Mouse (Mus musculus) forebrain, embryonic 14.5 days (tissue): ENCODE measurements around the gene Pigm. TPM values are rescaled to one million over a fixed set of nuclear protein-coding genes. Genes with fewer than 3 reads are reported as not detected.

ENCODE experiments used
- ATAC-seq: fragments of 200-750 bp; cut with Nextera tagmentation; 2 replicates; pipeline ENCODE4 v1.8.0; 2017; ENCODE audit warnings: mild to moderate bottlenecking, moderate library complexity
- DNase-seq: peaks from one replicate; pipeline ENCODE4 v3.0.0-alpha.2; 2015; ENCODE audit warnings: low spot score
- H3K27ac ChIP-seq: fragments of 300-500 bp; sonication (generic); 2 replicates; pipeline ENCODE4 v1.5.1; 2014; ENCODE audit warnings: low read depth, mild to moderate bottlenecking, control low read depth, low read length, moderate library complexity
- H3K27me3 ChIP-seq: fragments of 300-500 bp; sonication (generic); replicated peaks from 2 replicates; pipeline ENCODE4 v1.6.1; 2014; ENCODE audit warnings: low read length, control low read depth, mixed read lengths; ENCODE audit not compliant: control insufficient read depth, insufficient read depth
- H3K36me3 ChIP-seq: fragments of 300-500 bp; sonication (generic); 2 replicates; pipeline ENCODE4 v1.6.1; 2014; ENCODE audit warnings: low read length, control low read depth; ENCODE audit not compliant: control insufficient read depth, insufficient read depth
- H3K4me1 ChIP-seq: fragments of 300-500 bp; sonication (generic); 2 replicates; pipeline ENCODE4 v1.6.1; 2014; ENCODE audit warnings: antibody characterized with exemption, low read length, control low read depth; ENCODE audit not compliant: control insufficient read depth, insufficient read depth
- H3K4me2 ChIP-seq: fragments of 300-500 bp; sonication (generic); 2 replicates; pipeline ENCODE4 v1.6.1; 2014; ENCODE audit warnings: mild to moderate bottlenecking, control low read depth, low read length
- H3K4me3 ChIP-seq: fragments of 300-500 bp; sonication (generic); 2 replicates; pipeline ENCODE4 v1.5.1; 2014; ENCODE audit warnings: low read depth, low read length, control low read depth
- H3K9ac ChIP-seq: fragments of 300-500 bp; sonication (generic); 2 replicates; pipeline ENCODE4 v1.6.1; 2014; ENCODE audit warnings: mild to moderate bottlenecking, low read length, control low read depth, moderate library complexity
- H3K9me3 ChIP-seq: fragments of 300-500 bp; sonication (generic); replicated peaks from 2 replicates; pipeline ENCODE4 v1.6.1; 2016; ENCODE audit warnings: low read length, control low read depth, mixed read lengths; ENCODE audit not compliant: control insufficient read depth
- WGBS: fragments of 180-500 bp; shearing (Covaris S2); extraction: QIAGEN DNeasy Blood & Tissue Kit; methylation state at CpG from one replicate; pipeline ENCODE4 v1.1.7; 2014; 5-methylcytosine and 5-hydroxymethylcytosine counted together
- polyA plus RNA-seq: library from polyadenylated mRNA; unstranded; fragments of >200 nt; fragmentation: Nextera tagmentation; extraction: Ambion mirVana; gene quantifications from 2 replicates; pipeline ENCODE4 v1.2.1, GENCODE M21; 2014

Pigm gene
- polyA plus RNA-seq, 1 experiment from 2014 or later, result 5.1 TPM

GRCm38 (mm10) chr1:172368768-172369418 is 7.5 kb upstream of the Pigm start:
- Histone ChIP-seq H3K27ac (no peak overlapping the region), H3K27me3 (no peaks in the 10 kb centered on the region), H3K4me1 (no peaks in the 10 kb centered on the region), H3K9me3 (no peaks in the 10 kb centered on the region), H3K36me3 (peaks cover 11% of the 10 kb centered on the region; the same call in 1 of the 2 replicates), H3K4me2 (no peak overlapping the region; the same call in 1 of the 2 replicates), H3K9ac (no peak overlapping the region), H3K4me3 (no peak overlapping the region)
- DNase-seq (peak; percentile 72), ATAC-seq (peak; percentile 60)
- 35% methylated on average over 23 of the region's 23 CpGs for WGBS

DNA sequence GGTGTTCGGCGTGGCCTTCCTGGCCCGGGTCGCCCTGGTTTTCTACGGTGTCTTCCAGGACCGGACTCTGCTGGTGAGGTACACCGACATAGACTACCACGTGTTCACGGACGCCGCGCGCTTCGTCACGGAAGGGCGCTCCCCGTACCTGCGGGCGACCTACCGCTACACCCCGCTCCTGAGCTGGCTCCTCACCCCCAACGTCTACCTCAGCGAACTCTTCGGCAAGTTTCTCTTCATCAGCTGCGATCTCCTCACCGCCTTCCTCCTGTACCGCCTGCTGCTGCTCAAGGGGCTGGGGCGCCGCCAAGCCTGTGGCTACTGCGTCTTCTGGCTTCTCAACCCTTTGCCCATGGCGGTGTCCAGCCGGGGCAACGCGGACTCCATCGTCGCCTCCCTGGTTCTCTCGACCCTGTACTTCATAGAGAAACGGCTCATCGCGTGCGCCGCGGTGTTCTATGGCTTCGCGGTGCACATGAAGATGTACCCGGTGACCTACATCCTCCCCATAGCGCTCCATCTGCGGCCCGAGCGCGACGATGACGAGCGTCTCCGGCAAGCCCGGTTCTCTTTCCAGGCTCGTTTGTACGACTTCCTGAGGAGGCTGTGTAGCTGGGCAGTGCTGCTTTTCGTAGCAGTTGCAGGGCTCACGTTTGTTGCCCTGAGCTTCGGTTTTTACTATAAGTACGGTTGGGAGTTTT is 562 bp downstream of the Pigm start:
- DNase-seq, result no peak
- H3K4me1 ChIP-seq, result peaks cover 11% of the 10 kb centered on the region
- peak overlapping the region; percentile 82 for H3K9ac ChIP-seq
- H3K4me3 ChIP-seq, result peak overlapping the region; percentile 93
- peak overlapping the region; percentile 99 for H3K4me2 ChIP-seq
- no peaks in the 10 kb centered on the region for H3K27me3 ChIP-seq
- peak overlapping the region; percentile 62; the same call in 1 of the 2 replicates for H3K27ac ChIP-seq
- ATAC-seq, result 0 out of 2 replicates have a peak, but pooled peaks have one; percentile 3
- no peaks in the 10 kb centered on the region for H3K9me3 ChIP-seq
- H3K36me3 ChIP-seq, result peaks cover 15% of the 10 kb centered on the region
- 4% methylated on average over 62 of the region's 62 CpGs for WGBS

DNA sequence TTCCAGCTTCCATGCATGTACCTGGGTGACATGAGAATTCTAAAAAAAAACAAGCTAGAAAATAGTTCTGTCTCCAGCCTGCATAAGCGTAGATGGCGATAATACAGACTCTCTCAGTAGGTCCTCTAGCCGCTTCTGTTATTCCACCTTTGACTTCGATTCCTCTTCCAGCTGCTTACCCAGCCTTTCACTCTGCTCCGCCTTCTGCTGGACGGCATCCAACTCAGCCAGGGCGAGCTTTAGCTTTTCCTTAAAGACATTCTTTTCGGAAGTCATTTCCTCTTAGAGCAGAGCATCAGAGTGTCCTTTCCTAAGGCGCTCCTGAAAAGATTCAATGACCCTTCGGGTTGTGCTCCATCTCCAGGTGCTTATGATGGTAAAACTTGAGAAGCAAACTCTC is 3.7 kb downstream of the Pigm start:
- Histone ChIP-seq H3K27me3 (no peaks in the 10 kb centered on the region), H3K9me3 (no peaks in the 10 kb centered on the region), H3K4me3 (no peak overlapping the region), H3K27ac (no peak overlapping the region), H3K36me3 (peaks cover 15% of the 10 kb centered on the region), H3K9ac (no peak overlapping the region), H3K4me2 (no peak overlapping the region), H3K4me1 (peaks cover 11% of the 10 kb centered on the region)
- ATAC-seq, result no peak
- no peak for DNase-seq
- 73% methylated on average over 10 of the region's 10 CpGs for WGBS

DNA sequence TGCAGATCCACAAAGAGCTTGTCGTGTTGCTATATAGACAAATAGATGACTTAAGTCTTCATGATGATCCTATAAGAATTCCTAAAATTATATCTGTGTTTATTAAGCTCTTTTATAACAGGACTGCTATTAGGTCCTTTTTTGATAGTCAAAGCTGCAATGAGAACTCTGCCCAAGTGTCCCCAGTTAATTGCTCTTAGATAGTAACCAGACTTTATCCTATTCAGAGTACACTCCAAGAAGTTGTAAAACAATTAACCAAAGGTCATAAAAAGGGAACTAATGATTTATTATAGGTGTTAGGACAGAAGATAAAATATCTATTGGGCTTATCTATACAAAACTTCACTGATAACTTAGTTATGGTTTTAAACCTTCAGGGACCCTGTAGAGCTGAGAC is 5.7 kb downstream of the Pigm start:
- Histone ChIP-seq H3K36me3 (peaks cover 15% of the 10 kb centered on the region), H3K4me2 (no peak overlapping the region), H3K9me3 (no peaks in the 10 kb centered on the region), H3K27ac (no peak overlapping the region), H3K4me3 (no peak overlapping the region), H3K4me1 (peaks cover 11% of the 10 kb centered on the region), H3K27me3 (no peaks in the 10 kb centered on the region), H3K9ac (no peak overlapping the region)
- 100% methylated on average over 1 of the region's 1 CpGs for WGBS
- no peak for ATAC-seq
- no peak for DNase-seq

GRCm38 (mm10) chr1:172387246-172387645 is 10.9 kb downstream of the Pigm start:
- Histone ChIP-seq H3K36me3 (no peaks in the 10 kb centered on the region), H3K4me3 (no peak overlapping the region), H3K4me1 (peaks cover 8% of the 10 kb centered on the region; the same call in 1 of the 2 replicates), H3K27ac (0 out of 2 replicates have a peak overlapping the region, but pooled peaks have one; percentile 2), H3K4me2 (no peak overlapping the region), H3K27me3 (no peaks in the 10 kb centered on the region), H3K9me3 (no peaks in the 10 kb centered on the region), H3K9ac (no peak overlapping the region)
- DNase-seq (peak; percentile 47), ATAC-seq (peak; percentile 33)
- WGBS, result 39% methylated on average over 5 of the region's 5 CpGs

DNA sequence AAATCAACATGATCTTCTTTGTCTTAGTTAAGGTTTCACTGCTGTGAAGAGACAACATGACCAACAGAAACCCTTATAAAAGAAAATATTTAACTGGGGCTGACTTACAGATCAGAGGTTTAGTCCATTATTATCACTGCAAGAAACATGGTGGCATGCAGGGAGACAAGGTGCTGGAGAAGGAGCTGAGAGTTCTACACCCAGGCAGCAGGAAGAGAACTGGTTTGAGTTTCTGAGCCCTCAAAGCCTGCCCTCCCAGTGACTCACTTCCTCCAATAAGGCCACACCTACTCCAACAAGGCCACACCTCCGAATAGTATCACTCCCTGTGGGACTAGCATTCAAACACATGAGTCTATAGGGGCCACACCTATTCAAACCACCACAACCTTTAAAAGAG is 14.4 kb downstream of the Pigm start:
- no peak overlapping the region for H3K4me3 ChIP-seq
- H3K27ac ChIP-seq, result no peak overlapping the region
- H3K9ac ChIP-seq, result no peak overlapping the region
- WGBS, result 80% methylated on average over 1 of the region's 1 CpGs
- ATAC-seq (no peak), DNase-seq (no peak)
- no peaks in the 10 kb centered on the region for H3K9me3 ChIP-seq
- H3K27me3 ChIP-seq, result no peaks in the 10 kb centered on the region
- H3K4me1 ChIP-seq, result peaks cover 8% of the 10 kb centered on the region; the same call in 1 of the 2 replicates
- H3K4me2 ChIP-seq, result no peak overlapping the region
- no peaks in the 10 kb centered on the region for H3K36me3 ChIP-seq

- Histone ChIP-seq H3K9ac (peak overlapping the region; percentile 40; the same call in 1 of the 2 replicates), H3K27me3 (no peaks in the 10 kb centered on the region), H3K4me2 (peak overlapping the region; percentile 46), H3K36me3 (no peaks in the 10 kb centered on the region), H3K4me1 (peaks cover 8% of the 10 kb centered on the region; the same call in 1 of the 2 replicates), H3K9me3 (no peaks in the 10 kb centered on the region), H3K27ac (peak overlapping the region; percentile 33), H3K4me3 (no peak overlapping the region)
- 8% methylated on average over 20 of the region's 20 CpGs for WGBS
- peak; percentile 74 for ATAC-seq
- DNase-seq, result peak; percentile 75
Observed at GRCm38 (mm10) chr1:172391807-172392581, 15.6 kb downstream of the Pigm start.

GRCm38 (mm10) chr1:172392643-172393170 is 16.4 kb downstream of the Pigm start:
- H3K4me1 ChIP-seq, result peaks cover 8% of the 10 kb centered on the region; the same call in 1 of the 2 replicates
- peak; percentile 27; the same call in 1 of the 2 replicates for ATAC-seq
- no peak overlapping the region; the same call in 1 of the 2 replicates for H3K4me2 ChIP-seq
- WGBS, result 59% methylated on average over 2 of the region's 2 CpGs
- H3K4me3 ChIP-seq, result no peak overlapping the region
- no peak overlapping the region for H3K27ac ChIP-seq
- H3K9ac ChIP-seq, result no peak overlapping the region
- no peaks in the 10 kb centered on the region for H3K27me3 ChIP-seq
- no peak for DNase-seq
- H3K9me3 ChIP-seq, result no peaks in the 10 kb centered on the region
- H3K36me3 ChIP-seq, result no peaks in the 10 kb centered on the region
